Mouse (Mus musculus): Measurements from ENCODE around the gene Osbp2. TPM values are rescaled to one million over a fixed set of nuclear protein-coding genes. Genes with fewer than 3 reads are reported as not detected.

Osbp2 gene
- polyA plus RNA-seq, 1 experiment from 2014 or later, result 0.18 TPM

DNA sequence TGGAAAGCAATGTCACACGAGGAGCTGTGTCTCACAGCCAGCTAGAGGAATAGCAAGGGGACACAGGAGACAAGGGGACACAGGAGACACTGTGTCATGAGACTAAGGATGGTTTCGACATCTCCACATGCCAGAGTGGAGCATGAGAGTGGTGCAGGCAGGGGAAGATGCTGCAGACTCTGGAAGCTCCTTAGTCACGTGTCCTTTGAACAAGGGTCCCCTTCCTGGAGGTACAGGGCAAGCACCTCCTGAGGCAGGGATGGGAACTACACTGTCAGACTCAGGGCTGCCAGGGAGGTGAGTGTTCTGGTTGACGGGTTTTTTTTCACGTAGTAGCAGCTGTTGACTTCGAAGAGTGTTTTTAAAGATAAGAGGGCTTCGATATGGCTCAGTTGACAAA, 113.9 kb downstream of the Osbp2 start:
- no peak overlapping the region for H3K4me3 ChIP-seq (replicated peaks)
- no peak overlapping the region for H3K27ac ChIP-seq
- H3K4me1 ChIP-seq (replicated peaks), result 0 out of 2 replicates have a peak, but pooled peaks cover 3% of the 10 kb centered on the region
- no peaks in the 10 kb centered on the region for H3K36me3 ChIP-seq
- H3K9ac ChIP-seq, result no peak overlapping the region
- 0 out of 2 replicates have a peak, but pooled peaks cover 2% of the 10 kb centered on the region for H3K27me3 ChIP-seq
- no peak overlapping the region for H3K4me2 ChIP-seq
- ATAC-seq (ENCODE audit: low read depth), result no peak
- H3K9me3 ChIP-seq (replicated peaks), result no peaks in the 10 kb centered on the region
- WGBS (ENCODE audit: insufficient replicate concordance), result 14% methylated on average over 7 of the region's 7 CpGs
- no peak for DNase-seq

- Histone ChIP-seq H3K9ac (no peak overlapping the region), H3K27me3 (0 out of 2 replicates have a peak, but pooled peaks cover 11% of the 10 kb centered on the region), H3K4me2 (no peak overlapping the region), H3K4me1 (replicated peaks) (no peaks in the 10 kb centered on the region), H3K36me3 (no peaks in the 10 kb centered on the region), H3K9me3 (replicated peaks) (no peaks in the 10 kb centered on the region), H3K27ac (no peak overlapping the region), H3K4me3 (replicated peaks) (no peak overlapping the region)
- WGBS (ENCODE audit: insufficient replicate concordance), result 69% methylated on average over 8 of the region's 8 CpGs
- DNase-seq (no peak), ATAC-seq (ENCODE audit: low read depth) (no peak)
Measured at GRCm38 (mm10) chr11:3742449-3742848, 121.3 kb downstream of the Osbp2 start.

- H3K9ac ChIP-seq, result no peak overlapping the region
- no peaks in the 10 kb centered on the region for H3K36me3 ChIP-seq
- ATAC-seq (ENCODE audit: low read depth) (no peak), DNase-seq (no peak)
- H3K4me1 ChIP-seq (replicated peaks), result no peaks in the 10 kb centered on the region
- WGBS (ENCODE audit: insufficient replicate concordance), result 72% methylated on average over 12 of the region's 12 CpGs
- H3K27ac ChIP-seq, result no peak overlapping the region
- H3K4me2 ChIP-seq, result no peak overlapping the region
- no peak overlapping the region for H3K4me3 ChIP-seq (replicated peaks)
- no peaks in the 10 kb centered on the region for H3K9me3 ChIP-seq (replicated peaks)
- 0 out of 2 replicates have a peak, but pooled peaks cover 11% of the 10 kb centered on the region for H3K27me3 ChIP-seq
Measured at GRCm38 (mm10) chr11:3741183-3741582, 122.5 kb downstream of the Osbp2 start.

- no peaks in the 10 kb centered on the region for H3K9me3 ChIP-seq (replicated peaks)
- ATAC-seq (ENCODE audit: low read depth) (no peak), DNase-seq (no peak)
- no peak overlapping the region for H3K9ac ChIP-seq
- WGBS (ENCODE audit: insufficient replicate concordance), result 25% methylated on average over 2 of the region's 2 CpGs
- H3K36me3 ChIP-seq, result no peaks in the 10 kb centered on the region
- no peaks in the 10 kb centered on the region for H3K4me1 ChIP-seq (replicated peaks)
- no peaks in the 10 kb centered on the region for H3K27me3 ChIP-seq
- no peak overlapping the region for H3K4me3 ChIP-seq (replicated peaks)
- no peak overlapping the region for H3K4me2 ChIP-seq
- H3K27ac ChIP-seq, result no peak overlapping the region
Measured at GRCm38 (mm10) chr11:3738778-3739177, 124.9 kb downstream of the Osbp2 start.

GRCm38 (mm10) chr11:3735715-3736114, 128.0 kb downstream of the Osbp2 start:
- ATAC-seq (ENCODE audit: low read depth), result no peak
- no peaks in the 10 kb centered on the region for H3K4me1 ChIP-seq (replicated peaks)
- no peak overlapping the region for H3K9ac ChIP-seq
- H3K27ac ChIP-seq, result no peak overlapping the region
- no peaks in the 10 kb centered on the region for H3K36me3 ChIP-seq
- no peak overlapping the region for H3K4me3 ChIP-seq (replicated peaks)
- 71% methylated on average over 11 of the region's 11 CpGs for WGBS (ENCODE audit: insufficient replicate concordance)
- no peak overlapping the region for H3K4me2 ChIP-seq
- no peaks in the 10 kb centered on the region for H3K9me3 ChIP-seq (replicated peaks)
- no peaks in the 10 kb centered on the region for H3K27me3 ChIP-seq
- no peak for DNase-seq

- Histone ChIP-seq H3K36me3 (no peaks in the 10 kb centered on the region), H3K4me3 (replicated peaks) (no peak overlapping the region), H3K27ac (no peak overlapping the region), H3K9ac (no peak overlapping the region), H3K27me3 (no peaks in the 10 kb centered on the region), H3K4me1 (replicated peaks) (no peaks in the 10 kb centered on the region), H3K4me2 (no peak overlapping the region), H3K9me3 (replicated peaks) (no peaks in the 10 kb centered on the region)
- 68% methylated on average over 14 of the region's 14 CpGs for WGBS (ENCODE audit: insufficient replicate concordance)
- ATAC-seq (ENCODE audit: low read depth) (no peak), DNase-seq (no peak)
Measured at GRCm38 (mm10) chr11:3733933-3734636, 129.6 kb downstream of the Osbp2 start.

GRCm38 (mm10) chr11:3731469-3731868, 132.2 kb downstream of the Osbp2 start:
- Histone ChIP-seq H3K4me1 (replicated peaks) (no peaks in the 10 kb centered on the region), H3K36me3 (no peaks in the 10 kb centered on the region), H3K9me3 (replicated peaks) (no peaks in the 10 kb centered on the region), H3K4me2 (no peak overlapping the region), H3K9ac (no peak overlapping the region), H3K4me3 (replicated peaks) (no peak overlapping the region), H3K27me3 (no peaks in the 10 kb centered on the region), H3K27ac (no peak overlapping the region)
- DNase-seq (no peak), ATAC-seq (ENCODE audit: low read depth) (no peak)
- 61% methylated on average over 4 of the region's 4 CpGs for WGBS (ENCODE audit: insufficient replicate concordance)

DNA sequence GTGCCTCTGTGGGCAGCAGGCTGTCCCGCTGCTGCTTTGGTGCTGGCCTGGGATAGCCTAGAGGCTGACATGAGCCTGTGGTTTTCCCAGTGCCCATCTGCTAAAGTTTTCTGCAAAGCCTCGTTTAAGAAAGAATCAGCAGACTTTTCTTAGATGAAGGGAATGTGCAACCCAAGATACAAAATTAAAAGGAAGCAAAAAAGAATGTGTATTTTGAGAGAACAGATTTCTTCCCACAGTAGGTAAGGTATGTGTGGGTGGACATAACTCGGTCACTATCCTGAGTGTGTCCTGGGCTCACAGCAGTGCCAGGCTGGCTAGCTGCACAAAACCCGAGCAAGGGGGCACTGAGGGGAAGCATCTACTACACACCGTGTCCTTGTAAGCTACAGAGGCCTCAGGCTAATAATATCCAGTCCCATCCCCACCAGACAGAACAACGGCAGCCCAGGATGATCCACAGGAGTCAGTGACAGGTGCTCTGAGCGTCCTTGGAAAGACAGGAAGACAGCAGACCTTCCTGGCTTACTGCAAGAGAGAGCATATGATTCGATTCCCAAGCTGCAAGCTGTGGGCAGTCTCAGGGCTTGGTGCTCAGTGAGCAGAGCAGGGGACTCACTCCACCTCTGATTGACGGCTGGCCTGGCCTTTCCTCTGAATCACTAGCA, 136.1 kb downstream of the Osbp2 start:
- 52% methylated on average over 9 of the region's 9 CpGs for WGBS (ENCODE audit: insufficient replicate concordance)
- Histone ChIP-seq H3K4me3 (replicated peaks) (no peak overlapping the region), H3K27me3 (no peaks in the 10 kb centered on the region), H3K36me3 (no peaks in the 10 kb centered on the region), H3K4me2 (no peak overlapping the region), H3K9me3 (replicated peaks) (no peaks in the 10 kb centered on the region), H3K9ac (no peak overlapping the region), H3K27ac (no peak overlapping the region), H3K4me1 (replicated peaks) (no peaks in the 10 kb centered on the region)
- no peak for ATAC-seq (ENCODE audit: low read depth)
- no peak for DNase-seq

- no peaks in the 10 kb centered on the region for H3K9me3 ChIP-seq (replicated peaks)
- no peak overlapping the region for H3K27ac ChIP-seq
- WGBS (ENCODE audit: insufficient replicate concordance), result 55% methylated on average over 10 of the region's 10 CpGs
- H3K9ac ChIP-seq, result no peak overlapping the region
- H3K4me1 ChIP-seq (replicated peaks), result no peaks in the 10 kb centered on the region
- DNase-seq (no peak), ATAC-seq (ENCODE audit: low read depth) (no peak)
- H3K36me3 ChIP-seq, result no peaks in the 10 kb centered on the region
- no peaks in the 10 kb centered on the region for H3K27me3 ChIP-seq
- no peak overlapping the region for H3K4me3 ChIP-seq (replicated peaks)
- H3K4me2 ChIP-seq, result no peak overlapping the region
Measured at GRCm38 (mm10) chr11:3725331-3726054, 138.2 kb downstream of the Osbp2 start.

DNA sequence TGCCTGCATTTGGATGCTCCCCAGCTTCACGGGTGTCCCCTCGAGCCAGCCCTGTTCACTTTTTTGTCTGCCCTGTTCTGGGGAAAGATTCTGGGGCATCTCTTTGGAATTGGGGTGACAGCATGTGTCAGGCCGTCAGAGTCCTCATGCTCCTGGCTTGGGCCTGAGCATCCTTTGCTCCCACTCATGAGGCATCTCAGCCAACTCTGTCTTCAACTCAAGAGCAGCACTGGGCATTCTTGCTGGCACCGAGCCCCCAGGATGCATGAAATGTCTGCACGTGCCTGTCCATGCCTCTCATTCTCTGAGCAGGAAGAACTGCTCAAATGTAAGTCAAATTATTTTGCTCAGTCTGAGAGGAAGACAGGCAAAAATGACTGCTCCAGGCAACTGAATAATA, 139.0 kb downstream of the Osbp2 start:
- DNase-seq (no peak), ATAC-seq (ENCODE audit: low read depth) (no peak)

DNA sequence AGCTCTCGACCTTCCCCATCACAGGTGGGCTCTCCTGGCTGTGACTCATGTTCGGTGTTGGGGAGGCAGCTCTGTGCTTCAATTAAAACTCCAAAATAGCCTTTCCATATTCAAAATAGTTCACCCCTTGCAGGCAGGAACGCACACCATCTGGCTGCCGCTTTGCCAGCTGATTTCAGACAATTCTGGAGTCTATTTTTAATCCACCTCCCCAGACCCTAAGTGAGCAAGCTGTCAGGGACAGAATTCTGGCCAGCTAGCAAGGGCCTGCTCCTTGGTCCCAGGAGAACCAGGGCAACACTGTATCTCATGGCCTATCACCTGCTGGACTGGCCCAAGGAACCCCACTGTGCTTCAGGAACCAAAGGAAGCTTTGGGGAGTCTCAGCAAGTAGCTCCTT, 139.8 kb downstream of the Osbp2 start:
- no peaks in the 10 kb centered on the region for H3K9me3 ChIP-seq (replicated peaks)
- DNase-seq (no peak), ATAC-seq (ENCODE audit: low read depth) (no peak)
- no peak overlapping the region for H3K4me3 ChIP-seq (replicated peaks)
- H3K36me3 ChIP-seq, result no peaks in the 10 kb centered on the region
- 47% methylated on average over 4 of the region's 4 CpGs for WGBS (ENCODE audit: insufficient replicate concordance)
- H3K27me3 ChIP-seq, result no peaks in the 10 kb centered on the region
- H3K27ac ChIP-seq, result no peak overlapping the region
- H3K4me2 ChIP-seq, result no peak overlapping the region
- H3K4me1 ChIP-seq (replicated peaks), result no peaks in the 10 kb centered on the region
- H3K9ac ChIP-seq, result no peak overlapping the region

More for the DNA sequence above, 139.0 kb downstream of the Osbp2 start:
- Histone ChIP-seq H3K9ac (no peak overlapping the region), H3K27ac (no peak overlapping the region), H3K4me3 (replicated peaks) (no peak overlapping the region), H3K36me3 (no peaks in the 10 kb centered on the region), H3K4me1 (replicated peaks) (no peaks in the 10 kb centered on the region), H3K27me3 (no peaks in the 10 kb centered on the region), H3K4me2 (no peak overlapping the region), H3K9me3 (replicated peaks) (no peaks in the 10 kb centered on the region)
- WGBS (ENCODE audit: insufficient replicate concordance), result 44% methylated on average over 5 of the region's 5 CpGs
